Mouse (Mus musculus) urinary bladder, postnatal 14 days (tissue): ENCODE results near the gene Creb3l1.

Experiments used
- DNase-seq: peaks from one replicate; pipeline ENCODE4 v3.0.0; 2021; ENCODE audit warnings: low spot score

Creb3l1 gene

DNA sequence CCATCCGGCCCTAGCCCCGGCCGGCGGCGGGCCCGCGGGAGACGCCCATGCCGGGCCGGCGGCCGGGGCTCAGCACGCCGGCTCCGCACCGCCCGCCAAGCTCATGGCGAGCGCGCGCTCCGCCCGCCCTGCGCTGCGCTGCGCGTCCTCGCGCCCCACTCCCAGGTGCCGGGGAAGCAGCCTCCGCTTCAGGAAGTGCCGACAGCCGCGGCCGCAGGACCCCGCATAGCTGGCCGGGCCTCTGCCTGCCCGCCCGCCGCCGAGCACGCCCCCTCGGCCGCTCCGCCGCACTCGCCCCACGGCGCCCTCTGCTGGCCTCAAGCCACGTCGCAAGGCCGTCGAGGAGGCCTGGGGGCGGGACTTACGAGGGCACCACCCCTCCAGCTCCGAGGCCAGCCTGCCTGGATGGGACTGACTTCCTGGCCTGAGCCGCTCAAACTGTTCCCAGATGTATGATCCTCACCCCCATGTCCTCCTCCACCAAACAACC, 60.8 kb downstream of the Creb3l1 start:
- peak; percentile 97 for DNase-seq

DNA sequence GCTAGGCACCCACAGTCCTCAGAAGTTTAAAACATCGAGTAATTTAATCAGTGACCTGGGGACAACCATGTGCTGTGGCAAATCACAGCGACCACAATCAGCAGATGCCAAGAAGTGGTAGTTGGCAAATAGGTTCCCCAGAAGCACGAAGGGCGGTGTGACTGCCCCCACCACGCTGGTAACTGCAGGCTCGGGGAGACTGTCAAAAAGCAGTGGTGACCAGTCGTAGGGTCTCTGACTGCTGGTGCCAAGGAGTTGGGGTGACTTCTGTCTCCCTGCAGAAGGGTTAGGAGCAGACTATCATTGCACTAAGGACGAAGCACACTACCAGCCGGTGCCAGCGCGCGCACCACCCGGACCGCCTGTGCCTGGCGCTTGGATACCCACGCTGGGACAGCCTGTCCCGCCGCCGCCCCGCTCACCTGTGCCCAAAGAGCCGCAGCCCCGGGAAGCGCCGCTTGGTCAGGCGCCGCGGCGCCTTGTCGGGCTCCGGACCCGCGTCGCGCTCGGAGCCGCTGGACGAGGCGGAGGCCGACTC, 61.4 kb downstream of the Creb3l1 start:
- DNase-seq = peak; percentile 40

DNA sequence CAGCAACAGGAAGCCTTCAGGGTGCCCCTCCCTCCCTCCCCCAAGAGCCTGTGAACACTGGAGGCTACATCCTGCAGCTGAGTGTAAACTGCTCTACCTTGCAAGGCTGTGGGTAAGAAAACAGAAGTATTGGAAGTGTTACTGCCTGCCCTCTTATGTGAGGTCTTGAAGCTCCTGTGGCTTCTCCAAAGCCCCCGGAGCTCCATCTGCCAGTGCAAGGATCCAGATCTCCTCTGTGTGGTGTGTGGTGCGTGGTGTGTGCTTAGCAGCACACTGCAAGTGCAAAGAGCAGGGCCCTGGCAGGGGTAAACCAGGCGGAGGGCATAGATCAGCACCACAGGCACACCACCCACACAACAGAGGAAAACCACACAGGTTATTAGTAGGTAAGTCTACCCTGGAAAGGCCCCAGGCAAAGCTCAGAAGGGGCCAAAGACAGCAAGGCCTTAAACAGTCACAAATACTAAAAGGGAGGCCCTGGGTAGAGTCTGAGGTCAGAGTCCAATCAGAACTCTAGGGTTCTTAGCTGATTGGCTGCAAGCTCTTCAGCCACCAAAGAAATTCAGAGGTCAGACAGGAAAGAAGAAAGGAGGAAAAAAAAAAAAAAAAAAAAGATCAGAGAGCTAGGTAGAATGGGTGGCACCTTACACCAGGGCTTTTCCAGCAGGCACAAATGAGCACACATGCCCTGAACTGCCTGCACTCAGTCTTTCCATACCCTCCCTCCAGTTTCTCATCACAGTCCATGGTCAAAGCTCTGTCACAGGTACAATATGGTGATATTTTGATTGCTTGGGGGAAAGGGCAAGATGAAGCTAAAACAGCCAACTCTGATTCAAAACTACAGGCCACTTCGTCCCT, 62.2 kb downstream of the Creb3l1 start:
- no peak for DNase-seq

DNA sequence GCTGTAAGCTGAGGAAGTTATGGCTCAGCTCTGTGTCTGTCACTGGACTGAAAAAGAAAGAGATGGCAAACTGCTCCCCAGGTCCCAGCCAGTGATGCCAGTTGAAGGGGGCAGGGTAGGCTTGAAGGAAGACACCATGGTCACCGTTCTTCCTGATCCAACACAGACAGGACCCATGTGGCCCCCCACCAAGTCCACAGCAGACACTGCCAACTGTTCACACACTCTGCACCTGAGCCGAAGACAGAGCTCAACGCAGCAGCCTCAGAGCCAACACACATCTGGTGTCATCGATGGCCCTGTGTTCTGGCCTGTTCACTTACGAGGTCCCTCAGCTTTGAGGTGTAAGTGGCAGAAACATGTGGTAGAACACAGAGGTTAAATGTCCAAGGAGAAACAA, 63.8 kb downstream of the Creb3l1 start:
- no peak for DNase-seq

DNA sequence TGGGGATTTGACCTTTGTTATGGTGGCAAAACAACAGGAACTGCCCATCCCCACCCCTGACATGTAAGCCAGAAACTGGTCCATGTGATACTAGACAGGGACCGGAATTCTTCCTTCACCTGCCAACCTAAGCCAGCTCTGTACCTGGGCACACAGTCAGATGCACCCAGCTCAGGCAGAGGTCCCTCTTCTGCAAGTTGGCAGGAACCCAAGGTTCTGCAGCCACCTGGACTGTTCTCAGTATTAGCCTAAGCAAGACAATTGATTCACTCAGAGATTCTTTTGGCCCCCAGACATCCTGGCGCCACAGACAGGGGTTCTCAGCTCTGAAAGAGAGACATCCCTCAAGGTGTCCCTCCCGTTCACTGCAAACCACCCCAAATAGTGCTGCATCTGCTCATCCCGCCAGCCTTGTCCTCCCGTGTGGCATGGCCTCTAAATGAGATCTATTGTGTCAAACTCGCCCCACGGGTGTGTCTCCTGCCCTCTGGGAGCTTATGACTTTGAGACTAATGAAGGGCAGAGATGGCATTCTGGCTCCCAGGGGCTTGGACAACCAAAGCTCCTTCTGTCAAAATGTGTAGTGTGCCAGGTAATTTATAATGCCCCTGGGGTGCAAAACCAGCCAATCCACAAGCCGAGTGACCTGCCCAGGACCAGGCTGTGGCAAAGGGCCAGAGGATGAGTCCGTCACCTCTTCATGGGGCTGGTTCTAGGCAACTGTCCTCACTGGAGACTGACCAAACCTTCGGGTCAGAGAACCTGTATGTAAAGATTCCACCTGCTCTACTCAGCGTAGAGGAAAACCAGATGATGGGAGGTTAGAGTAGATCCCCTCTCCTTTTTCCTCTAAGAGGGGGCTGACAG, 64.5 kb downstream of the Creb3l1 start:
- no peak for DNase-seq

DNA sequence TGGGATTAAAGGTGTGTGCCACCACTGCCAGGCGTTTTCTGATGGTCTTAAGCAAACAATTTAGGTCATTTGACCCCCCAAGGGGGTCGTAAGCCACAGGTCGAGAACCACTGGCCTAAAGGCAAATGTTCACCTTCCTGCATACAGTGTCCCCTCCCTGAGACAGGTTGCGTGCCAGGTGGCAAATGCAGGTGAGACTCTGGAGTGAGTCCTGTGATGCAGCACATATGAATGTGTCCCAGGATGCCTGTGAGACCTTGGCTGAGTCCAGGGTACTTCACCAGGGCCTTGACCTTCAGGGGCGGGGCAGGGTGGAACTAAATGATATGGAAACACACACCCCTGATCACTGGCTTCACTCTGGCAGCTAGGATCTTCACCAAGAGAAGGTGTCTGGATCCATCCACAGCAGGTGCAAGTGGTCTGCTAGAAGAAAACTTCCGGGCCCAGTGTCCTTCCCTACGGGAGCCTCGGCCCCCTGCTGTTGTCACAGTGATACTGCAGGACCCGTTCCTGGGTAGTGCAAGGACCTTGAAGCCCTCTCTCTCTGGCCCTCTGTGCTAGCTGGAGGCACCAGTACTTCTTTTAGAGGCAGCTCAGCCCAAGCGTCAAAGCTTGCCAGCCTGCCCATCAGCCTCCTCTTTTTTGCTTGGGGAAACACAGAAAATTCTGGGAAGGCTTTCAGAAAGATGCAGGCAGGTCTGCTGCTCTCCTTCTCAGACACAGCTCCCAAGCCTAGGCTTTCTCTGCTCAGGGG, 65.4 kb downstream of the Creb3l1 start:
- peak; percentile 53 for DNase-seq

DNA sequence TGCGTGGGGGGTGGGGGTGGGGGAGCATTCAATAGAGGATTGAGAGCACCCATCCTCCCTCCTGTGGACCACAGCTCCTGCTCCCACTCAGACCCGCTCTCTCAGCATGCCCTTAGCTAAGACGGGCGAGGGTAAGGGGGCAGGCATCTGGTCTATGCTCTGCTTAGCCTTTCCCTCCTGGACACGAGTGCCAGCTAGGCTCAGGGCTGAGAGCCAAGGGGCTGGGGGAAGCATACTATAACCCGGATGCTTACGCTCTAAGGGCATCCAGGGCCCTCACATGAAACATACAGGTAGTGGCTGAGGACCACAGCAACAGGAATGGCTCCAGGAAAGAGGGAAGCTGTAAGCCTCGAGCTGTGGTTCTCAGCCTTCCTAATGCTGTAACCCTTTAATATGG, 66.3 kb downstream of the Creb3l1 start:
- no peak for DNase-seq

DNA sequence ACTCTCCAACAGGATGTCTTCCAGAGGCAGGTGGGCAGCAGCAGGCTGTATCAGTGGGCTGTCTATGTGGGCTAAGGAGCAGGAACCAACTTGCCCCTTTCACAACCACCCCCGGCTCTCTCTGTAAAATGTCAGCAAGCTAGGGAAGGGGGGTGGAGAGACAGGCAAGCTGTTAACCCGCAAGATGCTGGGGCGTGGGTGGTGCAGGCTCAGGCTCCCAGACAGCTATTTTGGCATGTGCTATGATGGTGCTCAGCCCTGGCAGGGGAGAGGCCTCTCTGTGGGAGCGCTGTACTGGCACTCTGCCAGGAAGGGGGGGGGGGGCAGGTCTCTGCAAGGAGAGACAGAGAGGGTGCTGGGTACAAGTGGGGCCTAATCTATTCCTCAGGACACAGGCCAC, 67.2 kb downstream of the Creb3l1 start:
- DNase-seq = no peak

DNA sequence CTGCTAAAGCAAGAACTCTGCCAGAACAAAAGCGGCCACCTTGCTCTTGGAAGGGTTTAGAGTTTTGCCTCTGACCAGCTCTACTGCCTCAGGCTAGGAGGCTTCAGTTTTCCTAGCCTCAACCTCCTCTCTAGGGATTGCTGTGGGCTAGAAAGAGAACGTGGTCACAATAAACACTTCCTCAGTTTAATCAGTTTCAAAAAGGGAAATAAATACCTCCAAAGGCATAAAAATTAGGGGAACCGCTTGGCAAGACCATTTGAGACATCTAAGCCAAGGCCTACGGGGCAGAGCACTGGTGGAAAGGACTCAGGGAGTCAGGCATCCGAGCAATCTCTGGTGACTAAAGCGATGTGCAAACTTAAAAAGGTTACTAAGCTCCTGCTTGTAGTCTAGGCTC, 68.4 kb downstream of the Creb3l1 start:
- no peak for DNase-seq

DNA sequence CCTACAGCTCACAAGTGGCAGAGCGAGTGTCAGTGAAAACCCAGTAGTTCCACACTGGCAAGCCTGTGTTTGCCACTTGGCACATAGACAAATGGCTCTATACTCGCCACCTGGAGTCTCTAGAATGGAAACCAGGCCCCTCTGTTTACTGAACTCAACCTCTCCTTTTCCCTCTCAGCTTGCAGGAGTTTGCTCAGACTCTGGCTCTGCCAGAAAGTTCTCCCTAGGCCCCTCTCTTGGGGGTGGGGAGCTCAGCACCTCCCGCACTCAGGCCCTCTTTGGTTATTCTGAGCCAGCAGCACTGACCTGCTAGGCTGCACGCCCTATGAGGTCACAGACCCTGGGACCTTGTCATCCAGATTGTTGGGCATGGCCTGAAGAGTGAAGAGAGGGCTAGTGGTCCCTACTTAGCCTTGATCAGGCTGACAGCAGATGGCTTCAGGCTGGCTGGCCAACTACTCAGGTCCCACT, 69.1 kb downstream of the Creb3l1 start:
- no peak for DNase-seq

DNA sequence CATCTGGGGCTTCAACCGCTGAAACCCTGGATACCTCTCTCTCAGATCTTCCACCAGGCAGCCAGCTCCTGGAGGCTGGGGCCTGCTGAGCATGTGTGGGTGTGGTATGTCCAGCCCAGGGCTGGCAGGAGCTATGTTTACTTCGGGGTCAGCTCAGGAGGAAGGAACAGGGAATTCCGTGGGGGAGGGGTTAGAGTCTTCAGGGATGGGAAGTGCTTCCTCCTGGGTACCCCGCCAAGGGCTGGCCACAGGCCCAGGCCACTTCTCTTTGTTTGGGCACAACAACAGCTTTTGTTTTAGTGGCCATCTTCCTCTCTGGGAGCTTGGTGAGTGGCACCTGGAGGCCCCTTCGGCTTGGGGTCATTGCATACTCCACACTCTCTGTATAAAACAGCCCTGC, 70.5 kb downstream of the Creb3l1 start:
- peak; percentile 67 for DNase-seq

DNA sequence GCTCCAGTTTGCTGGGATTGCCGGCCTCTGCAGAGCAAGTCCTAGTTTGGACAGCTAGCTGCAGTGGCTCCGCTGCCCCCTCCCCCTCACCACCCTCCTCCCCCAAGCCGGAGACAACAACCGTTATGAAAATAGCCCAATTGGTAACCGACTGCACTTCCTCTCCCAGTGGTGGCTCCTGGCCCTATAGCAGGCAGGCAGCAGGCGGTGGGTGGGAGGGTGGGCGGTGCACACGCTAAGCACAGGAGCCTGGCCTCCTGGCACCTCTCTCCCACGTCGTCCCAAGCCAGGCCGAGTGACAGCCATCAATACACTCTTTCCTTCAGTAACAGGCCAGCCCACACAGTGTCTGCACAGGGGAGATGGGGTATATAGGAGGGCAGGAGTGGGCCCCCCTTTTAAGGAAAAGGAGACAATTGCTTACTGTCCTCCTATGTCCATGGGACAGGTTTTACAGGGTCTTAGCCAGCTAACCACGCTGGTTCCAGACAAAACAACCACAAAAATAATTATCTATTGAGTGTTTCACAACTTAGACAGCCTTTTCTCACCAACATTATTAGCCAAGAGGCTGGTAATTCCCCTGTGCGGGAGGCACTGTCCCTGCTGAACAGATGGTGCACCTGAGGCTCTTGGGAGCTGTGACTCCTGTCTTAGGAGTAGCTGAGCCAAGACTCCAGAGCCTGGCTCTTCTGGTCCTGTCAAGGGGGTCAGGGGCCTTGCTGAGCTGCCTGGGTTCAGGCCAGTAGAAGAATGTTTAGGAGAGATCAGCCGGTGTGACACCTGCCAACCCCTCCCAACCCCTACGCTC, 73.8 kb downstream of the Creb3l1 start:
- DNase-seq = no peak

DNA sequence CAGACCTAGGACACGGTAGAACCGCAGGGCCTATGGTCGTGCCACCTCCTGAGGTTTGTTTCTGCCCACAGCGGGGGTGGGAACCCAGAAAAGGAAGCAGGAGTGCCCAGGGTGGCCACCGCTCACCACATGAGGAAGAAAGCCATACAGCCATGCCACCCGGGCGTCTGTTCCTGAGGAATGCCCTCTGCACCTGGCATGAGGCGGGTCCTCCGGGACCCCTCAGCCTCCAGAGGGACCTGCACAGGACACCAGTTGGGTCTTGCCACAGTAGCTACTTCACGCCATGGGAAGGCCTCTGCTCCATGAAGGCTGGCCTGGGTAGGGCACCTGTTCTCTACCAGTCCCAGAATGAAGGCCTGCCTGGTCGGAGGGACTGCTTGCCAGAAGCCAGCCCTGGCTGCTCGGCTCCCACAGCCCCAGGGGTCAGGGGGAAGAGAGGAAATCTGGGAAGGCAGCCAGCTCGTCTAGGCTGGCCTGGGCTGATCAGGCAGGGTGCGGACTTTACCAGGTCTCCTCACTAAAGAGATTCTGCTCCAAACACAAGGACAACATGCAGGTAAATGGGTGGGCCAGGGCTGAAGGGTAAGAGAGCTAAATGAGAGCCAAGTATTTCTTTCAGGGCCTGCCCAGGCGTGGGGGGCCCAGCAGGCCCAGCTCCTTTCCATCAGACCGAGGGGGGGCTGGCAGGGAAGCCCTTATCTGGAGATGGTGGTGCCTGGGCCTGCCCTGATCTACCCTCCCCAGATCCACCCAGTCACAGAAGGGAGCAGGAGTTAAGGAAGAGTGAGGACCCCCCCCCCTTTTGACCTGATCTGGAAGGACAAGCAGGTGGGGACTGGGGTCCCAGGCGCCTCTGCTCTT, 74.7 kb downstream of the Creb3l1 start:
- DNase-seq = no peak

DNA sequence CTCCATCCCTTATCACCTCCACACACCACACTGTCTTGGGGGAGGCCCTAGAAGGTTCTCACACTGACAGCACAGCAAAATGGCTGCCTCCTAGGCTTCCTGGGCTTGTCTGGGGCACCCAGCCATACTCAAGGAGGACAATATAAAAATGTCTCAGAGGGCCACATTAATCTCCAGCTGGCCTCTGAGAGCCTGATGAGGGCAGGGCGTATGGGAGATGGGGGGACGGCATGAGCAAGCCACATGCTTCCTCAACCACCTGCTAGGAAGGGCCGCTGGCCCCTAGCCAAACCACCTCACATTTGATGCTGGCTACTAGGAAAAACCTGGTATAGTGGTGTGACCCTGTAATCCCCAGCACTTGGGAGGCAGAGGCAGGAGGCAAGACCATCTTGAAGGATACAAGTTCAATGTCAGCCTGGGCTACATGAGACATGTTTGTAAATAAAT, 75.5 kb downstream of the Creb3l1 start:
- DNase-seq = no peak

DNA sequence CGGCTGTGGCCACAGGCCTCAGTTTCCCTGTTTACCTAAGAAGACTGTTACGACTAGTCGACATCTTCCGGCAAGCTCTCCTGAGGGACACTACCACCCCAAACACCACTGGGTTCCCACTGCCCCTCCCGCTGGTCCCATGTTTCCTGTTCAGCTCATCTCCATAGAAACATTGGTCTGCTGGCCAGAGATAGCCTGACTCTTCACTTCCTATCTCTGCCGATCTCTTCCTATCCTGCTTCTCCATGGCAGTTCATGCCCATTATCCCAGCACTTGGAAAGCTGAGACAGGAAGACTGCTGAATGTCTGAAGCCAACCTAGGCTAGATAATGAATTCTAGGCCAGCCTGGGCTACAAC, 76.2 kb downstream of the Creb3l1 start:
- DNase-seq = no peak

DNA sequence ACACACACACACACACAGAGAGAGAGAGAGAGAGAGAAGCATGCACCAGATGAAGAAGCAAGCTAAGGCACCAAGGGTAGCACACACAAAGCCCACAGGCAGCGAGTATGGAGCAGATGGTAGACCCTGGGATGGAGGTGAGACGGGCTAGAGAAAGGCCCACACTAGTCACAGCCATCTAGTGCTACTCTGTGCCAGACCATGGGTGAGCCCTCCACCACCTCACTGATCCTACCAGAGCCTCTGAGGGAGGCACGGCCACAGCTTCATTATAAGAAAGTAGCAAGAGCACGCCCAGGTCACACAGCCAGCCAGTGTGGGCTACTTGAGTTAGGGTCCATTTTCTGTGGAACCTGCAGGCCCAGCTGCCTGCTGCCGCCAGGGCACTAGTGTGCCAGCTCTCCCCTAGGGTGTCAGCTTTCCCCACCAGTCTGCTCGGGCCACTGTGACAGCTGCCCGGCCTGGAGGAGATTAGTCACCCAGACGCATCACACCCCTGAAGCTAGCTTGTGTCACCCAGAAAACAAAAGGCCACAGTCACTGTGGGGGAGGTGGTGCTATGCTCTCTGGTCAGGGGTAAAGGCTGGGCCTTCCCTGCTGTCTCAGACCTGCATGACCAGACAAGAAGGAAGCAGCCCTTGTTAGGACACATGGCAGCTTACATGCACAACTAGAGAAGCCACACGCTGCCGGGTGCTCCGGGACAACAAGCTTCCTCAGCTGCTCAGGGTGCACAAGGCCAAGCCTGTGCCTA, 76.7 kb downstream of the Creb3l1 start:
- peak; percentile 42 for DNase-seq

DNA sequence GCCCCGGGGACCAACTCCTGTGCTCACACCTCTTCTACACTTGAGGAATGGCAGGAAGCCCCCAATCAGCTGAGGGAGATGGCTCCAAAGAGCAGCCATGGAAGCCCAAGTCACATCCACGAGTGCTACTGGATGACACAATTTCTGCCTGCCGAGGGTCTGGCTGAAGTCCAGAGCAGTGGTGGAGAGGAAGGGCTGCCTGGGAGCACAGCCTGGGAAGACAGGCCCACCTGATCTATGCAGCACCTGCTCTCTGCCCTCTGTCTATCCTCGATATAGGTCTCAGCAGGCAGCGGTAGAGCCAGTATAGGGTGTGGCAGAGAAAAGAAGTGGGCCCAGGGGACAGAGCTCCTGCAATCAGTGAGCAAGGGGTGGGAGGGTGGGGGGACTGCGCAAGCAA, 77.5 kb downstream of the Creb3l1 start:
- DNase-seq = no peak

DNA sequence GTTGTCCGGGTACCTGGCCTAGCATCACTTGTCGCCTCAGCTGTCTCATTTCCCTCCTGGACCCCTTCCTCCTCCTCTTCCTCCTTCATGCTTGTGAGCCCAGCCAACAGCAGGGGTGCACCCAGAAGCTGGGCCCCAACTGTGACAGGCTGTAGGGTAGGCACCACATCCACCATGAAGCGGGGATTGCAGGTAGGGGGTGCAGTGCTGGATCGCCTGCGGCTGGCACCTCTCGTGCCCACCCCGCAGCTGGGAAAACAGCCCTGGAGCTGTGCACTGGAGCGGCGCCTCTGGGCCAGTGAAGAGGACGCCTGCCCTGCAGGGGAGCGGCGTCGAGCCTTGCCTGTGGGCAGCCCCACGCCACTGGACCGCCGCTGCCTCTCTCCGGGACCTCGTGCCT, 78.8 kb downstream of the Creb3l1 start, which contains the start of gene Gm9821:
Gene Gm9821 (plus strand): TSS at position 221 of the 400 bp plus-strand sequence.
- DNase-seq = no peak
